Mouse (Mus musculus): ENCODE data around the gene Sbp. TPM values are rescaled to one million over a fixed set of nuclear protein-coding genes. Genes with fewer than 3 reads are reported as not detected.

Gene Sbp
- polyA plus RNA-seq, 1 experiment: not detected

DNA sequence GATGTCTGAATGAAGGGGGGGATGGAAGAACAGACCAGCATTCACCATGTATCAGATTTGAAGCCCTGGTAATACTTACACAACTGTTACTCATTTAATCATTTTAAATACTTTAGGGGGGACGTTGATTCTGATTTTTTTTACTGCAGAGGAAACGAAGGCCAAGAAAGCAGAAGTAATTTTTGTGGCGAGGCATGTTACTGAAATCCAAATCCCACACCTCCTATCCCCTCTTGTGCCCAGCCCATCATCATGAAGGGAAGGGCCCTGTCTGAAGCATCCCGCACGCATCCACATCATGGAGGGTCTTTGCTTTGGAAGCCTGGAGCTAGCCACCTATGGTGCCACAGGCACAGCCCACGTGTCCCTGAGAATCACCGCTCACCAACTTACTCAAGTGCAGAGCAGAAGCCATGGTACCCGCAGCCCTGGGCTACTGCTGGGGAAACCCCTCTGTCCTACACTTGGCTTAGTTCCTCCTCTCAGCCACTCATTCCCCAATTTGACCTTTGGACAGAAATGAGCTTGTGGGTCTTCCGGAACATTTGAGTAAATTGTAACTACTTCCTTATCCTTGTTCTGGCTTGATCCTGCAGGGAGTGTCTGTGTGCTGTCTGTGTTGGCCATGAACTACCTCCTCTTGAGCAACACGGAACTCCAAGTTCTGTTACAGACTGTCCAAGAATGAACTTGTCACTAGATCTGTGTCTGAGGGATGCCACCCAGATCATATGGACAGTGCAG is 25.4 kb downstream of the Sbp start:
- Histone ChIP-seq H3K9ac (ENCODE audit: low read depth, poor library complexity, severe bottlenecking) (no peak overlapping the region), H3K27ac (ENCODE audit: insufficient read depth, low read length) (no peak overlapping the region), H3K27me3 (ENCODE audit: control insufficient read depth, insufficient read depth, low read length, poor library complexity, severe bottlenecking) (no peaks in the 10 kb centered on the region), H3K4me3 (ENCODE audit: low read depth, low read length) (no peak overlapping the region), H3K9me3 (replicated peaks; ENCODE audit: control insufficient read depth, insufficient read depth, low read length, poor library complexity, severe bottlenecking) (no peaks in the 10 kb centered on the region), H3K36me3 (ENCODE audit: control insufficient read depth, insufficient read depth, low read length, poor library complexity, severe bottlenecking) (no peaks in the 10 kb centered on the region), H3K4me1 (ENCODE audit: control insufficient read depth, insufficient read depth, low read length) (no peaks in the 10 kb centered on the region)
- no peak for TF ChIP-seq CTCF (IDR thresholded peaks at IDR 0.05; ENCODE audit: low read depth, low read length)
- TF ChIP-seq POLR2A (IDR thresholded peaks at IDR 0.05; ENCODE audit: insufficient read depth, low read length): no peak
- no peak for TF ChIP-seq EP300 (IDR thresholded peaks at IDR 0.05; ENCODE audit: insufficient read depth, low read depth, low read length)

DNA sequence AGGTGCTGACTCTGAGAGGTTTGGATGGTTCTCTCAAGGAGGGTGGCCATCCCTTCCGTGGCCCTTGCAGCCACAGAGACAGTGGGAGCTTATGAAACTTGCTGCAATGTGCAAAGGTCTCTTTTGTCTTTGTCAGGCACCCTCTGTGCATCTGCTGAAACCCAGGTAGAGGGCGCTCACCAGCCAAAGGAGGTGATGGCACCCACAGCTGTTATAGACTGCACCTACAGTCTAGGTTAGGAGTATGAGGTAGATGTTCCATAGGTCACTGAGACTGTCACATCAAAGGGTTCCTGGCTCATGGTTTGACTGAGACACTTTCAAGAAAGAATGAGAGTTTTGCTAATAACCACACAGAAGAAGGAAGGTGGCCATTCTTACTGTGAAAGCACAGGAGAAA is 27.3 kb downstream of the Sbp start:
- Histone ChIP-seq H3K27me3 (ENCODE audit: control insufficient read depth, insufficient read depth, low read length, poor library complexity, severe bottlenecking) (no peaks in the 10 kb centered on the region), H3K27ac (ENCODE audit: insufficient read depth, low read length) (no peak overlapping the region), H3K4me1 (ENCODE audit: control insufficient read depth, insufficient read depth, low read length) (no peaks in the 10 kb centered on the region), H3K9me3 (replicated peaks; ENCODE audit: control insufficient read depth, insufficient read depth, low read length, poor library complexity, severe bottlenecking) (no peaks in the 10 kb centered on the region), H3K4me3 (ENCODE audit: low read depth, low read length) (no peak overlapping the region), H3K9ac (ENCODE audit: low read depth, poor library complexity, severe bottlenecking) (no peak overlapping the region), H3K36me3 (ENCODE audit: control insufficient read depth, insufficient read depth, low read length, poor library complexity, severe bottlenecking) (no peaks in the 10 kb centered on the region)
- TF ChIP-seq POLR2A (IDR thresholded peaks at IDR 0.05; ENCODE audit: insufficient read depth, low read length): no peak
- no peak for TF ChIP-seq EP300 (IDR thresholded peaks at IDR 0.05; ENCODE audit: insufficient read depth, low read depth, low read length)
- peak; percentile 57 for TF ChIP-seq CTCF (IDR thresholded peaks at IDR 0.05; ENCODE audit: low read depth, low read length)

DNA sequence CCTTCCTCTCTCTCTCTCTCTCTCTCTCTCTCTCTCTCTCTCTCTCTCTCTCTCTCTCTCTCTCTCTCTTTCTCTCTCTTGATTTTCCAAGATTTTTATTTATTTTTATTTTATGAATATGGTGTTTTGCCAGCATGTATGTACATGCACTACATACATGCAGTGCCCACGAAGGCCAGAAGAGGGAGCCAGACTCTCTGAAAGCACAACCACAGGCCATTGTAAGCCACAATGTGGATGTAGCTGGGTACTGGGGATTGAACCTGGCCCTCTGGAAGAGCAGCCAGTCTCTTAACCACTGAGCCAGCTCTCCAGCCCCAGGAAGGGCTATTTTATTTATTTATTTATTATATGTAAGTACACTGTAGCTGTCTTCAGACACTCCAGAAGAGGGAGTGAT is 27.8 kb downstream of the Sbp start:
- Histone ChIP-seq H3K4me3 (ENCODE audit: low read depth, low read length) (no peak overlapping the region), H3K27ac (ENCODE audit: insufficient read depth, low read length) (no peak overlapping the region), H3K27me3 (ENCODE audit: control insufficient read depth, insufficient read depth, low read length, poor library complexity, severe bottlenecking) (no peaks in the 10 kb centered on the region), H3K36me3 (ENCODE audit: control insufficient read depth, insufficient read depth, low read length, poor library complexity, severe bottlenecking) (no peaks in the 10 kb centered on the region), H3K4me1 (ENCODE audit: control insufficient read depth, insufficient read depth, low read length) (no peaks in the 10 kb centered on the region), H3K9ac (ENCODE audit: low read depth, poor library complexity, severe bottlenecking) (no peak overlapping the region), H3K9me3 (replicated peaks; ENCODE audit: control insufficient read depth, insufficient read depth, low read length, poor library complexity, severe bottlenecking) (no peaks in the 10 kb centered on the region)
- TF ChIP-seq CTCF (IDR thresholded peaks at IDR 0.05; ENCODE audit: low read depth, low read length) (peak; percentile 93), EP300 (IDR thresholded peaks at IDR 0.05; ENCODE audit: insufficient read depth, low read depth, low read length) (no peak)

GRCm38 (mm10) chr17:23971315-23971714 is 29.8 kb downstream of the Sbp start:
- Histone ChIP-seq H3K4me3 (ENCODE audit: low read depth, low read length) (no peak overlapping the region), H3K4me1 (ENCODE audit: control insufficient read depth, insufficient read depth, low read length) (no peaks in the 10 kb centered on the region), H3K9ac (ENCODE audit: low read depth, poor library complexity, severe bottlenecking) (no peak overlapping the region), H3K36me3 (ENCODE audit: control insufficient read depth, insufficient read depth, low read length, poor library complexity, severe bottlenecking) (no peaks in the 10 kb centered on the region), H3K9me3 (replicated peaks; ENCODE audit: control insufficient read depth, insufficient read depth, low read length, poor library complexity, severe bottlenecking) (no peaks in the 10 kb centered on the region), H3K27me3 (ENCODE audit: control insufficient read depth, insufficient read depth, low read length, poor library complexity, severe bottlenecking) (no peaks in the 10 kb centered on the region), H3K27ac (ENCODE audit: insufficient read depth, low read length) (no peak overlapping the region)
- TF ChIP-seq POLR2A (IDR thresholded peaks at IDR 0.05; ENCODE audit: insufficient read depth, low read length) (no peak), EP300 (IDR thresholded peaks at IDR 0.05; ENCODE audit: insufficient read depth, low read depth, low read length) (no peak), CTCF (IDR thresholded peaks at IDR 0.05; ENCODE audit: low read depth, low read length) (no peak)

DNA sequence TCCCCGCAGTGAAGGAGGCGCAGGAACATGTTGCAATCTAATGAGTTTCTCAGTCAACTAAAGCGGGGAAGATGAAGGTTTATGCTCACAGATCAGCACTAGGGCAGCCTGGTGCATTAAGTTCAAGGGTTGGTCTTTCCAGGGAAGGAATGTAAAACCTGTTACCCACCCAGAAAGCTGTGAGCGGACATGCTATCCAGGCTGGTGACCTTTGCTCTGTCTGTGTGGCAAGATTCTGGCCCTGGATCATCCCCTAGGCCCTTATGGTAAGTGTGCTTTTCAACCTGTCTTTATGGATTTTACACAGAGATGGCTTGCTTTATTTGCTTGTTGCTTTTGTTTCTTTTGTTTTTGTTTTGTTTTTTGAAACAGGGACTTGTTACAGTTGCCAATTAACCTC is 35.2 kb downstream of the Sbp start:
- no peaks in the 10 kb centered on the region for H3K4me1 ChIP-seq (ENCODE audit: control insufficient read depth, insufficient read depth, low read length)
- TF ChIP-seq CTCF (IDR thresholded peaks at IDR 0.05; ENCODE audit: low read depth, low read length) (no peak), POLR2A (IDR thresholded peaks at IDR 0.05; ENCODE audit: insufficient read depth, low read length) (no peak), EP300 (IDR thresholded peaks at IDR 0.05; ENCODE audit: insufficient read depth, low read depth, low read length) (no peak)
- H3K36me3 ChIP-seq (ENCODE audit: control insufficient read depth, insufficient read depth, low read length, poor library complexity, severe bottlenecking): no peaks in the 10 kb centered on the region
- no peaks in the 10 kb centered on the region for H3K27me3 ChIP-seq (ENCODE audit: control insufficient read depth, insufficient read depth, low read length, poor library complexity, severe bottlenecking)
- H3K27ac ChIP-seq (ENCODE audit: insufficient read depth, low read length): no peak overlapping the region
- H3K9me3 ChIP-seq (replicated peaks; ENCODE audit: control insufficient read depth, insufficient read depth, low read length, poor library complexity, severe bottlenecking): no peaks in the 10 kb centered on the region
- H3K4me3 ChIP-seq (ENCODE audit: low read depth, low read length): no peak overlapping the region
- H3K9ac ChIP-seq (ENCODE audit: low read depth, poor library complexity, severe bottlenecking): no peak overlapping the region

DNA sequence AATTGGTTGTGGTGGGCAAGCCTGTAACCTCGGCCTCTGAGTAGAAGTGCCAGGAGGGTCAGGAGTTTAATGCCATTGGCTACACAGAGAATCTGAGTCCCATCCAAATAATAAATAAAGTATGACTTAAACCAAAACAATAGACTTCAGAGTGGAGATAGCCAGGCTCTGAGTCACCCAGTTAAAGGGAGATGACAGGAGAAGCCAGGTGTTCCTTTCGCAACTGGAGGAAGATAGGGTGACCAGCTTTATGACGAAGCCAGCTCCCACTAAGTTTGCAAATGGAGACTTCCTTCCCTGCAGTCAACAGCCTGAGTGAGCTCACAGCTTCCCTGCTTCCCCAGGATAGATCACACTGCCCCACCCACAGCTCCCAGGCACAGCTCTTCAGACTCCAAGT is 38.0 kb downstream of the Sbp start:
- no peaks in the 10 kb centered on the region for H3K36me3 ChIP-seq (ENCODE audit: control insufficient read depth, insufficient read depth, low read length, poor library complexity, severe bottlenecking)
- no peak overlapping the region for H3K4me3 ChIP-seq (ENCODE audit: low read depth, low read length)
- TF ChIP-seq EP300 (IDR thresholded peaks at IDR 0.05; ENCODE audit: insufficient read depth, low read depth, low read length) (no peak), CTCF (IDR thresholded peaks at IDR 0.05; ENCODE audit: low read depth, low read length) (no peak), POLR2A (IDR thresholded peaks at IDR 0.05; ENCODE audit: insufficient read depth, low read length) (no peak)
- no peaks in the 10 kb centered on the region for H3K4me1 ChIP-seq (ENCODE audit: control insufficient read depth, insufficient read depth, low read length)
- H3K27ac ChIP-seq (ENCODE audit: insufficient read depth, low read length): no peak overlapping the region
- no peaks in the 10 kb centered on the region for H3K9me3 ChIP-seq (replicated peaks; ENCODE audit: control insufficient read depth, insufficient read depth, low read length, poor library complexity, severe bottlenecking)
- no peak overlapping the region for H3K9ac ChIP-seq (ENCODE audit: low read depth, poor library complexity, severe bottlenecking)
- H3K27me3 ChIP-seq (ENCODE audit: control insufficient read depth, insufficient read depth, low read length, poor library complexity, severe bottlenecking): no peaks in the 10 kb centered on the region
